Mouse (Mus musculus) B cell, adult (primary cell): ENCODE results near the gene Egr2. TPM values are rescaled to one million over a fixed set of nuclear protein-coding genes. Genes with fewer than 3 reads are reported as not detected.

ENCODE experiments used
- total RNA-seq: library from RNA; stranded (reverse); gene quantifications from 4 replicates; pipeline ENCODE4 v1.2.4, GENCODE M21; 2023; ENCODE audit not compliant: inconsistent age

Gene Egr2
- total RNA-seq: 24.7 to 46.0 TPM (median 40.1 TPM) in 4 replicates

GRCm38 (mm10) chr10:67535256-67535655 lies at the start of gene Egr2:
Gene Egr2, plus strand, starts transcription at chr10:67535475.

GRCm38 (mm10) chr10:67548877-67549731 lies 13.8 kb downstream of the Egr2 start, which contains the start of gene Ado:
Gene Ado, minus strand, starts transcription at chr10:67548955.

Other genes with a start within 250 kb of the Egr2 start
- 12.5 to 13.5 TPM (median 12.9 TPM) in 4 replicates for gene Ado, start 13.5 kb downstream of the Egr2 start, total RNA-seq